Mouse (Mus musculus): Measurements from ENCODE around the gene Duox1. TPM values are rescaled to one million over a fixed set of nuclear protein-coding genes. Genes with fewer than 3 reads are reported as not detected.

Gene Duox1
- total RNA-seq, 2 experiments from 2014 or later, result 0.15 to 0.26 TPM

DNA sequence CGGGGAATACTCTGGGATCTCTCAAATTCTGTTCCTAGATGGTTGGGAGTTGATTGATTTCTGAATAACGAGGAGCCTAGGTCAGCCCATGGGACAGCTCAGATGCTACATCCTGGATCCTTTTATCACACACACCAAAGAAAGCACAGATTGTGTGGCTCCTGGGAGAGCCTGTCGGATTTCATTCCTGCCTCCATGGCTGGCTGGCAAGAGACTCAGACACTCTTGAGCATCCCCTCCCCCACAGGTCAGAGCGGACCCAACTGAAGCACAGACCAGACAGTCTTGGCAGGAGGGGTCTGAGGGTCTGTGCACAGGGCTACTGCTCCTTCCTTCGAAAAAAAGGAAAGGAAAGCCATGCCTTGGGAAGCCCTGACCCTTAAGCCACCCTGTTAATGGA lies 51.2 kb downstream of the Duox1 start:
- no peak for DNase-seq (ENCODE audit: extremely low spot score in 1 of 2, low spot score in 2 of 2)
- intact Hi-C loops (cut with DNase I), result no loop called here

GRCm38 (mm10) chr2:122367181-122367580 lies 51.7 kb downstream of the Duox1 start:
- intact Hi-C loops (cut with DNase I), result no loop called here

GRCm38 (mm10) chr2:122367701-122368080 lies 52.2 kb downstream of the Duox1 start:
- intact Hi-C loops (cut with DNase I), result loop anchor here (2.0 kb wide), 1 partner anchor 19 kb away; no protein-coding TSS in a partner anchor
- no peak for DNase-seq (ENCODE audit: extremely low spot score in 1 of 2, low spot score in 2 of 2)

More at GRCm38 (mm10) chr2:122367181-122367580, 51.7 kb downstream of the Duox1 start:
- DNase-seq (ENCODE audit: extremely low spot score in 1 of 2, low spot score in 2 of 2), result peak in 1 of 2 experiments; percentile 18

- DNase-seq (ENCODE audit: extremely low spot score in 1 of 2, low spot score in 2 of 2), result peak in 1 of 2 experiments; percentile 82
- intact Hi-C loops (cut with DNase I), result loop anchor here (2.0 kb wide), 1 partner anchor 20 kb away; no protein-coding TSS in a partner anchor
Measured at GRCm38 (mm10) chr2:122368081-122368971, 52.9 kb downstream of the Duox1 start.

DNA sequence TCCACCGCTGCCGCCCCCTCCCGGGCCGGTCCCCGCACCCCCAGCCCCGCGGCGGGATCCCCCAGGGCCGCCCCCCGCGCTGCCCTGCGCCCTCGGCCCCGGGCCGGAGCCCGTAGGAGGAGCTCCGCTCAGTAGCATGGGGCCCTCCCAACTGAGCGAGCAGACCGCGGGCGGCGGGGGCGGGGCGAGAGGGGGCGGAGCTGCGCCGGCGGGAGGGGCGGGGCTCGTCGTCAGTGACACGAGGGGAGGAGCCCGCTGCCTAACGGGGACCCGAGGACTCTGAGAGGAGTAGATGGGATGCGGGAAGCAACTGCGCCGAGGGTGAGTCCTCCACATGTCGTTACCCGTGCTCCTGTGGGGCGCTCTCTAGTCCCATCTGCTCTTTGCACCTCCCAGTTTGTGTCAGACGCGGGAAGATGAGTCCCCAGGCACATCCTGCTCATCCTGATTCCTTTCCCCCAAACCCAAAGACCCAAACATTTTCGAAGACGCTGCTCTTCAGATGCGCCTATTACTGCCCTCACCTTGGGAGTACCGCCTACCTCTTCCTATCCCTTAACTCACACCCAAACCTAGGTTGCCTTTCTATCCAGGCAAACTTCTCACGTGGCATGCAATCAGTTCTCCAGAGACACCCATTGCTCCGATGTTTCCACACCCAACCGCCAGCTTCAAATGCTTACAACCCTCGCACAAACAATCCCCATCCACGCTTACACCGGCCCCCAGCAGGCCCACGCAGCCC lies 53.7 kb downstream of the Duox1 start, which contains the start of gene Shf:
Gene Shf, minus strand, starts transcription at position 168 of the 745 bp plus-strand sequence.
- peak; percentile 79 to 92 for DNase-seq (ENCODE audit: extremely low spot score in 1 of 2, low spot score in 2 of 2)
- intact Hi-C loops (cut with DNase I), result loop anchor here (2.0 kb wide), 1 partner anchor 20 kb away; no protein-coding TSS in a partner anchor

DNA sequence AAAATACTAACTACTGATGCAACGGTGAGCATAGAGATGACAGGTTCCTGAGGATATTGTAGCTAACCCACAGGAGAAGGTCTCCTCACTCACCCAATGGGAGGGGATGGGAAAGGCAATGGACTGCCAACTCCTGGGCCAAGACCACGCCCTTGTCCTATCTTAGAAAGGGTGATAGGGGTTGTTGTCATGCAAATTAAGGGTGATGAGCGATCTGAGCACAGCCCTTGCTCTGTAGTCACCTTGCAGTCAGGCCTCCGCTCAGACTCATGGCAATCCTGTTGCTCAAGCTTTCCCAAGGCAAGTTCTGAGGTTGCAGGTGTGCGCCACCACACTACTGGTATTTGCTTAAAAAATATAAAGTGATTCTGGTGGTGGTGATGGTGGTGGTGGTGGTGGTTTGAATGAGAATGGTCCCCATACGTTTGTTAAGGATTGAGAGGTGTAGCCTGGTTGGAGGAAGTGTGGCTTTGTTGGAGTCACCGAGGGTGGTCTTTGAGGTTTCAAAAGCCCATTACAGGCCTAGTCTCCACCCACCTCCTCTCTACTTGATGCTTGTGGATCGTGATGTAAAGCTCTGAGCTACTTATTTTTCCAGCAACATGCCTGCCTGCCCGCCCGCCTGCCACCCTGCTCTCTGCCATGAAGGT lies 54.8 kb downstream of the Duox1 start:
- intact Hi-C loops (cut with DNase I), result no loop called here
- DNase-seq (ENCODE audit: extremely low spot score in 1 of 2, low spot score in 2 of 2), result no peak

DNA sequence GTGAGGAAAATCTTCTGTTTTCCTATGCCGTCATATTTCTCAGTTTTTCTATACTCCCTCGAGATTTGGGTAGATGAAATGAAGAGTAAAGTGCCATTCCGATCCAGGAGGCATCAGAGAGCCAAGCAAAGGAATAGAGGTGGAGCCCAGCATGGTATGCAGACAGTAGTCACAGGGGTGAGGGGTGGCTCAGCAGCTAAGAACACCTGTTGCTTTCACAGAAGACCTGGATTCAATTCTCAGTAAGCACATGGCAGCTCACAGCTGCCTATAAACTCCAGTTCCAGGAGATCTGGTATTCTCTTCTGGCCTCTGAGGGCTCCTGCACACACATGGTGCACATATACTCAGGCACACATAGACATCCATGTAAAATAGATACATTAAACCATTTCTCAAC lies 56.6 kb downstream of the Duox1 start:
- intact Hi-C loops (cut with DNase I), result no loop called here
- DNase-seq (ENCODE audit: extremely low spot score in 1 of 2, low spot score in 2 of 2), result no peak

GRCm38 (mm10) chr2:122372541-122372940 lies 57.1 kb downstream of the Duox1 start:
- no peak for DNase-seq (ENCODE audit: extremely low spot score in 1 of 2, low spot score in 2 of 2)
- intact Hi-C loops (cut with DNase I), result no loop called here

GRCm38 (mm10) chr2:122374012-122374411 lies 58.5 kb downstream of the Duox1 start:
- DNase-seq (ENCODE audit: extremely low spot score in 1 of 2, low spot score in 2 of 2), result no peak
- intact Hi-C loops (cut with DNase I), result no loop called here

GRCm38 (mm10) chr2:122374666-122375331 lies 59.3 kb downstream of the Duox1 start:
- intact Hi-C loops (cut with DNase I), result loop anchor here (5.0 kb wide), 2 partner anchors 182 to 238 kb away; partner anchors contain the start of gene Gatm
- DNase-seq (ENCODE audit: extremely low spot score in 1 of 2, low spot score in 2 of 2), result no peak

DNA sequence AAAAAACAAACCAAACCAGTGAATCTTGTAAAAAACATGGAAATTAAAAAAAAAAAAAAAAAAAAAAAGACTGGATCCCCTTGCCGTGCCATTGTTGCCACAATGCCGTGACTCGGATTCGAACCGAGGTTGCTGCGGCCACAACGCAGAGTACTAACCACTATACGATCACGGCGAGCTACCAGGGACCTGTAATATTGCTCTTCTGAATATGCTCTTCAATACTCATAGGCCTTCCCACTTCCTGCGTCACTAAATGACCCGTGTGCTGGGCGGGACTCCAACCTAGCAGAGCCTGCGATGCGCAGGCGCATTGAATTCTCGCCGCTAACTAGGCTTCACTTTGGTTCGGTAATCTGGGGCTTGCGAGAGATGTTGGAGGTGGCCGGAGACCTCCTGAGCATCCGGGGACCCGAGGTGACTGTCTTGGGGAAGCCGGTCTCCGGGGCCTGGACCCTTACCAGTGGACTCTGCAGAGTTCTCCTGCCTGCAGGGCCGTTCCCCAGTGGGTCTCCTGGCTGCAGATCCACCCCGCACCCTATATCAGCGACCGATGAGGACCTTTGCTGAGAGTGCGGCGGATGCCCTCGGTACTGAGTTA lies 60.0 kb downstream of the Duox1 start:
- intact Hi-C loops (cut with DNase I), result loop anchor here (5.0 kb wide), 2 partner anchors 183 to 237 kb away; partner anchors contain the start of gene Gatm
- peak; percentile 94 to 95 for DNase-seq (ENCODE audit: extremely low spot score in 1 of 2, low spot score in 2 of 2)

GRCm38 (mm10) chr2:122376041-122376561 lies 60.6 kb downstream of the Duox1 start:
- DNase-seq (ENCODE audit: extremely low spot score in 1 of 2, low spot score in 2 of 2), result peak in 1 of 2 experiments; percentile 67
- intact Hi-C loops (cut with DNase I), result loop anchor here (5.0 kb wide), 2 partner anchors 184 to 236 kb away; partner anchors contain the start of gene Gatm

GRCm38 (mm10) chr2:122377215-122377674 lies 61.8 kb downstream of the Duox1 start:
- peak; percentile 96 to 97 for DNase-seq (ENCODE audit: extremely low spot score in 1 of 2, low spot score in 2 of 2)
- intact Hi-C loops (cut with DNase I), result loop anchor here (5.0 kb wide), 2 partner anchors 185 to 235 kb away; partner anchors contain the start of gene Gatm

- intact Hi-C loops (cut with DNase I), result loop anchor here (5.0 kb wide), 2 partner anchors 185 to 235 kb away; partner anchors contain the start of gene Gatm
- DNase-seq (ENCODE audit: extremely low spot score in 1 of 2, low spot score in 2 of 2), result peak; percentile 66 to 70
Measured at GRCm38 (mm10) chr2:122377751-122378246, 62.3 kb downstream of the Duox1 start.

GRCm38 (mm10) chr2:122378421-122379291 lies 63.2 kb downstream of the Duox1 start:
- peak; percentile 30 to 64 for DNase-seq (ENCODE audit: extremely low spot score in 1 of 2, low spot score in 2 of 2)
- intact Hi-C loops (cut with DNase I), result loop anchor here (5.0 kb wide), 2 partner anchors 186 to 234 kb away; partner anchors contain the start of gene Gatm

DNA sequence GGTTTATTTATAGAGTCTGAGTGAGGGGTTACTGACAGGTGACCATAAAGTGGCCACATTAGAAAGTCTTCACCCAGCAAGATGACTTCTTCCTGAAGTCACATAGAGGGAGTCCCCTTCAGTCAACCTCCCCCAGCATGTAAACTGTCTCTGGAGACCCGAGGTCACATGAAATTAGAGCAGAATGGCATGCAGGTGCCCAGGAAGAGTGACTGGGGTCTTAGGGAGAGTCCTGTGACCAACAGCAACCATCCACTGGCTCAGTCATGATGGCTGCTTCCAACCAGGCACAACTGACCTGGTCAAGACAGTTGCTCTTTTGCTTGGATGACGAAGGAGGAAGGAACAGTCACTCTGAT lies 63.8 kb downstream of the Duox1 start:
- intact Hi-C loops (cut with DNase I), result loop anchor here (5.0 kb wide), 2 partner anchors 187 to 233 kb away; partner anchors contain the start of gene Gatm
- DNase-seq (ENCODE audit: extremely low spot score in 1 of 2, low spot score in 2 of 2), result no peak

Measured in left cerebral cortex, postnatal 10 days (tissue).